Mouse (Mus musculus) heart, embryonic 11.5 days (tissue): Measurements from ENCODE around the gene C330021F23Rik. TPM values are rescaled to one million over a fixed set of nuclear protein-coding genes. Genes with fewer than 3 reads are reported as not detected.

ENCODE experiments used
- ATAC-seq: fragments of 200-750 bp; cut with Nextera tagmentation; replicated peaks from 2 replicates; pipeline ENCODE4 v1.8.0; 2017; ENCODE audit warnings: moderate library complexity; ENCODE audit not compliant: insufficient number of reproducible peaks, low FRiP score, low TSS enrichment
- H3K27ac ChIP-seq: fragments of 300-500 bp; sonication (generic); 2 replicates; pipeline ENCODE4 v1.5.1; 2014; ENCODE audit warnings: mild to moderate bottlenecking, low read depth, low read length
- H3K27me3 ChIP-seq: fragments of 300-500 bp; sonication (generic); 2 replicates; pipeline ENCODE4 v1.6.1; 2014; ENCODE audit warnings: mild to moderate bottlenecking, low read length, mixed read lengths; ENCODE audit not compliant: control insufficient read depth, insufficient read depth
- H3K36me3 ChIP-seq: fragments of 300-500 bp; sonication (generic); 2 replicates; pipeline ENCODE4 v1.6.1; 2014; ENCODE audit warnings: mild to moderate bottlenecking, low read length, moderate library complexity, mixed read lengths; ENCODE audit not compliant: control insufficient read depth, insufficient read depth
- H3K4me1 ChIP-seq: fragments of 300-500 bp; sonication (generic); 2 replicates; pipeline ENCODE4 v1.6.1; 2014; ENCODE audit warnings: low read length; ENCODE audit not compliant: control insufficient read depth, insufficient read depth
- H3K4me2 ChIP-seq: fragments of 300-500 bp; sonication (generic); 2 replicates; pipeline ENCODE4 v1.6.1; 2014; ENCODE audit warnings: mild to moderate bottlenecking, moderate library complexity
- H3K4me3 ChIP-seq: fragments of 300-500 bp; sonication (generic); 2 replicates; pipeline ENCODE4 v1.5.1; 2014; ENCODE audit warnings: low read depth, low read length
- H3K9ac ChIP-seq: fragments of 300-500 bp; sonication (generic); 2 replicates; pipeline ENCODE4 v1.6.1; 2014; ENCODE audit warnings: mild to moderate bottlenecking, low read depth, low read length, moderate library complexity
- H3K9me3 ChIP-seq: fragments of 300-500 bp; sonication (generic); replicated peaks from 2 replicates; pipeline ENCODE4 v1.6.1; 2016; ENCODE audit warnings: low read length; ENCODE audit not compliant: control insufficient read depth
- WGBS: fragments of 180-500 bp; shearing (Covaris S2); extraction: QIAGEN DNeasy Blood & Tissue Kit; methylation state at CpG from one replicate; pipeline ENCODE4 v1.1.7; 2014; ENCODE audit not compliant: insufficient replicate concordance; 5-methylcytosine and 5-hydroxymethylcytosine counted together
- polyA plus RNA-seq: library from polyadenylated mRNA; unstranded; fragments of >200 nt; fragmentation: Nextera tagmentation; extraction: Ambion mirVana; gene quantifications from 2 replicates; pipeline ENCODE4 v1.2.1, GENCODE M21; 2014

The C330021F23Rik gene
- polyA plus RNA-seq, 1 experiment from 2014 or later = 5.1 TPM

GRCm38 (mm10) chr8:3621199-3621970, 53.6 kb downstream of the C330021F23Rik start, which contains the start of the genes Xab2 and Pet100:
Xab2 (minus strand) TSS chr8:3621316.
Pet100 (plus strand) TSS chr8:3621548.
- Histone ChIP-seq H3K9me3 (no peaks in the 10 kb centered on the region), H3K36me3 (peaks cover 11% of the 10 kb centered on the region), H3K9ac (peak within 1 kb of the TSS; percentile 74), H3K4me3 (peak within 1 kb of the TSS; percentile 80), H3K4me1 (peaks cover 4% of the 10 kb centered on the region), H3K27ac (no peak within 1 kb of the TSS), H3K4me2 (peak within 1 kb of the TSS; percentile 81), H3K27me3 (no peaks in the 10 kb centered on the region)
- ATAC-seq = peak; percentile 98
- under 1% methylated on average over 37 of the region's 37 CpGs for WGBS

DNA sequence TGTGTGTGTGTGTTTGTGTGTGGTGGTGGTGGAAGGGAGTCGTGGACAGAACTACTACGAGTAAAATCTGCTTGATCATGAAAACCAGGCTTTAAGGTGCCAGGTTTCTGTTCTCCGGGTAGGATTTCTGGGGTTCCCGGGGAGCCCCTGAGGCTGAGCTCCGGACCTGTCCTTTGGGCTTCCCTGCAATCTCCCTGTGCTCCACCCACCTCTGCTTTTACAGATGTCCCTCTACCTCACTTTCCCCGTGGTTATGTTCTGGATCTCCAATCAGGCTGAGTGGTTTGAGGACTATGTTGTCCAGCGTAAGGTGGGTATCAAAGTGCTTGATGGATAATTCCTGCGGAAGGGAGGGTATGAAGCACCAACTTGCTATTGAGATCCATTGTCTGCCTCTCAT, 54.3 kb downstream of the C330021F23Rik start:
- peak overlapping the region; percentile 80 for H3K4me3 ChIP-seq
- no peaks in the 10 kb centered on the region for H3K9me3 ChIP-seq
- no peak for ATAC-seq
- peak overlapping the region; percentile 74 for H3K9ac ChIP-seq
- peak overlapping the region; percentile 65 for H3K4me2 ChIP-seq
- no peak overlapping the region for H3K27ac ChIP-seq
- 61% methylated on average over 8 of the region's 8 CpGs for WGBS
- peaks cover 9% of the 10 kb centered on the region for H3K36me3 ChIP-seq
- H3K4me1 ChIP-seq = peaks cover 4% of the 10 kb centered on the region
- no peaks in the 10 kb centered on the region for H3K27me3 ChIP-seq

DNA sequence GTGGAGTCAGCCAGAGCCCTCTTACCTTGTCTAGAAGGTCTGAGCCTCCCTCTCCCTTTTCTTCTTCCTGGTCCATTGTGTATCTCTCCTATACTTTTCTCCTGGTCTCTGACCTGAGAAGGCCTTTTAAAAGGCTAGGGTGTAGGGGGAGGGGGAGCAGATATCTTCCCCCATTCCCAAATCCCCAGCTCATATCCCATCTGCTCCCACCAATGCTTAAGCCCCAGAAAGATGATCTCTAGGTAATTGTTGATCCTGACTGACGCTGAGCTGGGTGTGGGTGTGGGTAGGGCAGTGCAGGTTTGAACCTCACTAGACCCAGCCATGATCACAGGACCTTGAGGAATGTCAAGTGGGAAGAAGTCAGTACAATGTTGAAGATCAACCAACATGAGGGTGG, 57.7 kb downstream of the C330021F23Rik start, which contains the start of gene Pcp2:
TSS of gene Pcp2 (minus strand) at position 101 of the 400 bp plus-strand sequence.
- H3K4me3 ChIP-seq = no peak within 1 kb of the TSS
- H3K36me3 ChIP-seq = no peaks in the 10 kb centered on the region
- H3K9me3 ChIP-seq = no peaks in the 10 kb centered on the region
- H3K4me2 ChIP-seq = no peak within 1 kb of the TSS
- no peaks in the 10 kb centered on the region for H3K4me1 ChIP-seq
- no peaks in the 10 kb centered on the region; the same call in 1 of the 2 replicates for H3K27me3 ChIP-seq
- H3K27ac ChIP-seq = no peak within 1 kb of the TSS
- ATAC-seq = no peak
- H3K9ac ChIP-seq = no peak within 1 kb of the TSS
- WGBS = 69% methylated on average over 1 of the region's 1 CpGs

GRCm38 (mm10) chr8:3626971-3627370, 59.2 kb downstream of the C330021F23Rik start:
- Histone ChIP-seq H3K9ac (no peak overlapping the region), H3K4me2 (no peak overlapping the region), H3K4me1 (peaks cover 3% of the 10 kb centered on the region; the same call in 1 of the 2 replicates), H3K27me3 (no peaks in the 10 kb centered on the region; the same call in 1 of the 2 replicates), H3K27ac (no peak overlapping the region), H3K36me3 (no peaks in the 10 kb centered on the region), H3K9me3 (no peaks in the 10 kb centered on the region), H3K4me3 (no peak overlapping the region)
- 52% methylated on average over 5 of the region's 5 CpGs for WGBS
- no peak for ATAC-seq

- ATAC-seq = no peak
- no peak overlapping the region for H3K4me2 ChIP-seq
- no peaks in the 10 kb centered on the region for H3K36me3 ChIP-seq
- no peaks in the 10 kb centered on the region for H3K9me3 ChIP-seq
- peaks cover 3% of the 10 kb centered on the region; the same call in 1 of the 2 replicates for H3K4me1 ChIP-seq
- H3K9ac ChIP-seq = no peak overlapping the region
- H3K27ac ChIP-seq = no peak overlapping the region
- no peak overlapping the region for H3K4me3 ChIP-seq
- WGBS = 21% methylated on average over 5 of the region's 5 CpGs
- H3K27me3 ChIP-seq = no peaks in the 10 kb centered on the region; the same call in 1 of the 2 replicates
These were observed 60.2 kb downstream of the C330021F23Rik start for GRCm38 (mm10) chr8:3628014-3628413.

- peak; percentile 87 for ATAC-seq
- Histone ChIP-seq H3K4me1 (peaks cover 3% of the 10 kb centered on the region; the same call in 1 of the 2 replicates), H3K36me3 (peaks cover 7% of the 10 kb centered on the region), H3K4me2 (peak within 1 kb of the TSS; percentile 70), H3K27ac (no peak within 1 kb of the TSS), H3K4me3 (peak within 1 kb of the TSS; percentile 55), H3K27me3 (no peaks in the 10 kb centered on the region; the same call in 1 of the 2 replicates), H3K9ac (peak within 1 kb of the TSS; percentile 77), H3K9me3 (no peaks in the 10 kb centered on the region)
- 7% methylated on average over 47 of the region's 47 CpGs for WGBS
These were observed 63.1 kb downstream of the C330021F23Rik start, which contains the start of gene Stxbp2 for GRCm38 (mm10) chr8:3630647-3631477. Stxbp2 (plus strand) TSS chr8:3630955.

GRCm38 (mm10) chr8:3631478-3631875, 63.7 kb downstream of the C330021F23Rik start:
- H3K9me3 ChIP-seq = no peaks in the 10 kb centered on the region
- ATAC-seq = peak; percentile 58; the same call in 1 of the 2 replicates
- H3K4me2 ChIP-seq = peak overlapping the region; percentile 70
- H3K4me1 ChIP-seq = peaks cover 3% of the 10 kb centered on the region; the same call in 1 of the 2 replicates
- 8% methylated on average over 8 of the region's 8 CpGs for WGBS
- H3K4me3 ChIP-seq = peak overlapping the region; percentile 55
- H3K27me3 ChIP-seq = no peaks in the 10 kb centered on the region; the same call in 1 of the 2 replicates
- peak overlapping the region; percentile 77 for H3K9ac ChIP-seq
- peaks cover 9% of the 10 kb centered on the region for H3K36me3 ChIP-seq
- no peak overlapping the region for H3K27ac ChIP-seq
